Mouse (Mus musculus) liver, embryonic 12.5 days (tissue): Measurements from ENCODE around the gene Zfp281. TPM values are rescaled to one million over a fixed set of nuclear protein-coding genes. Genes with fewer than 3 reads are reported as not detected.

ENCODE experiments used
- ATAC-seq: fragments of 200-750 bp; cut with Nextera tagmentation; 2 replicates; pipeline ENCODE4 v1.8.0; 2017; ENCODE audit warnings: moderate number of reproducible peaks, mild to moderate bottlenecking, moderate library complexity
- H3K27ac ChIP-seq: fragments of 300-500 bp; sonication (generic); 2 replicates; pipeline ENCODE4 v1.5.1; 2016; ENCODE audit warnings: mild to moderate bottlenecking
- H3K27me3 ChIP-seq: fragments of 300-500 bp; sonication (generic); replicated peaks from 2 replicates; pipeline ENCODE4 v1.6.1; 2016; ENCODE audit warnings: mild to moderate bottlenecking, moderate library complexity
- H3K36me3 ChIP-seq: fragments of 300-500 bp; sonication (generic); 2 replicates; pipeline ENCODE4 v1.6.1; 2016; ENCODE audit warnings: mild to moderate bottlenecking, moderate library complexity
- H3K4me1 ChIP-seq: fragments of 300-500 bp; sonication (generic); 2 replicates; pipeline ENCODE4 v1.6.1; 2016
- H3K4me2 ChIP-seq: fragments of 300-500 bp; sonication (generic); 2 replicates; pipeline ENCODE4 v1.6.1; 2016; ENCODE audit warnings: mild to moderate bottlenecking, moderate library complexity
- H3K4me3 ChIP-seq: fragments of 300-500 bp; sonication (generic); 2 replicates; pipeline ENCODE4 v1.5.1; 2016; ENCODE audit warnings: mild to moderate bottlenecking, moderate library complexity
- H3K9ac ChIP-seq: fragments of 300-500 bp; sonication (generic); 2 replicates; pipeline ENCODE4 v1.6.1; 2016; ENCODE audit warnings: mild to moderate bottlenecking, moderate library complexity
- H3K9me3 ChIP-seq: fragments of 300-500 bp; sonication (generic); replicated peaks from 2 replicates; pipeline ENCODE4 v1.6.1; 2016; ENCODE audit warnings: mild to moderate bottlenecking, moderate library complexity
- WGBS: fragments of 180-500 bp; shearing (Covaris S2); methylation state at CpG from one replicate; pipeline ENCODE4 v1.1.7; 2016; ENCODE audit not compliant: insufficient replicate concordance; 5-methylcytosine and 5-hydroxymethylcytosine counted together
- polyA plus RNA-seq: library from polyadenylated mRNA; unstranded; fragments of >200 nt; fragmentation: Nextera tagmentation; extraction: Ambion mirVana; gene quantifications from 2 replicates; pipeline ENCODE4 v1.2.1, GENCODE M21; 2016

Zfp281 gene
- polyA plus RNA-seq, 1 experiment from 2014 or later = 11.9 TPM

GRCm38 (mm10) chr1:136617163-136617788, 7.4 kb upstream of the Zfp281 start:
- H3K27ac ChIP-seq = no peak overlapping the region
- H3K9me3 ChIP-seq = no peaks in the 10 kb centered on the region
- H3K4me1 ChIP-seq = peaks cover 7% of the 10 kb centered on the region; the same call in 1 of the 2 replicates
- no peaks in the 10 kb centered on the region for H3K36me3 ChIP-seq
- ATAC-seq = no peak
- 33% methylated on average over 7 of the region's 7 CpGs for WGBS
- no peaks in the 10 kb centered on the region for H3K27me3 ChIP-seq
- H3K9ac ChIP-seq = no peak overlapping the region
- no peak overlapping the region for H3K4me2 ChIP-seq
- H3K4me3 ChIP-seq = no peak overlapping the region

DNA sequence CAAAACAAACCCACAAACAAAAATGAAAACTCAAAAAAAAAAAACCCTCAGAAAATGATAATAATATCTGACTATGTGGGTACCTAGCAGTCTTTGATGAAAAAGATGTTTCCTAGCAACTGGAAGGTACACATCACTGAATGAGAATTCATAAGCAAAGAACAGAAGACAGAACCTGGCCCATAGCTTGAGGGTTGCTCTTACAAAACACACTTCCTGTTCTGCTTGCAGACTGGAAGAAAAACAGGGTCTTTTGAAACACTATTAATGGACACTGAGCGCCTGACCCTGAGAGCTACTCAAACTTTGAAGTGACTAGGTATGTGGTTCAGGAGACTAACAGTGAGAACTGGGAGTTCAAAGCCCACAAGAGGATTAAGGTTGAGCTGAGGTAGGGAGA, 6.1 kb upstream of the Zfp281 start:
- Histone ChIP-seq H3K9me3 (no peaks in the 10 kb centered on the region), H3K9ac (no peak overlapping the region), H3K36me3 (no peaks in the 10 kb centered on the region), H3K27ac (no peak overlapping the region), H3K27me3 (no peaks in the 10 kb centered on the region), H3K4me3 (no peak overlapping the region), H3K4me1 (peaks cover 7% of the 10 kb centered on the region; the same call in 1 of the 2 replicates), H3K4me2 (no peak overlapping the region)
- ATAC-seq = no peak
- WGBS = 54% methylated on average over 1 of the region's 1 CpGs

GRCm38 (mm10) chr1:136625019-136625895, 556 bp downstream of the Zfp281 start:
- Histone ChIP-seq H3K9me3 (no peaks in the 10 kb centered on the region), H3K4me1 (peaks cover 38% of the 10 kb centered on the region), H3K4me2 (peak overlapping the region; percentile 96), H3K27ac (peak overlapping the region; percentile 81), H3K36me3 (peaks cover 25% of the 10 kb centered on the region), H3K27me3 (no peaks in the 10 kb centered on the region), H3K4me3 (peak overlapping the region; percentile 96), H3K9ac (peak overlapping the region; percentile 93)
- ATAC-seq = peak; percentile 72
- 1% methylated on average over 61 of the region's 92 CpGs for WGBS

DNA sequence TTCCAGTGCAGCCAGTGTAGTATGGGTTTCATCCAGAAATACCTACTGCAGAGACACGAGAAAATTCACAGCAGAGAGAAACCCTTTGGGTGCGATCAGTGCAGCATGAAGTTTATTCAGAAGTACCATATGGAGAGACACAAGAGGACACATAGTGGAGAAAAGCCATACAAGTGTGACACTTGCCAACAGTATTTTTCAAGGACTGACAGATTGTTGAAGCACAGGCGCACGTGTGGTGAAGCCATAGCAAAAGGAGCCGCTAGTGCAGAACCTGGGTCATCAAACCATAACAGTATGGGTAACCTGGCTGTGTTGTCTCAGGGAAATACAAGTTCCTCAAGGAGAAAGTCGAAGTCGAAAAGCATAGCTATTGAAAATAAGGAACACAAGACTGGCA, 1.4 kb downstream of the Zfp281 start:
- no peak for ATAC-seq
- no peaks in the 10 kb centered on the region for H3K27me3 ChIP-seq
- no peaks in the 10 kb centered on the region for H3K9me3 ChIP-seq
- no peak overlapping the region for H3K27ac ChIP-seq
- H3K4me1 ChIP-seq = peaks cover 43% of the 10 kb centered on the region
- peak overlapping the region; percentile 96 for H3K4me2 ChIP-seq
- WGBS = 80% methylated on average over 7 of the region's 7 CpGs
- H3K4me3 ChIP-seq = peak overlapping the region; percentile 96
- peaks cover 25% of the 10 kb centered on the region for H3K36me3 ChIP-seq
- H3K9ac ChIP-seq = peak overlapping the region; percentile 93; the same call in 1 of the 2 replicates

GRCm38 (mm10) chr1:136626756-136627155, 2.1 kb downstream of the Zfp281 start:
- Histone ChIP-seq H3K4me2 (peak overlapping the region; percentile 96), H3K36me3 (peaks cover 25% of the 10 kb centered on the region), H3K9me3 (no peaks in the 10 kb centered on the region), H3K4me3 (no peak overlapping the region), H3K27me3 (no peaks in the 10 kb centered on the region), H3K4me1 (peaks cover 47% of the 10 kb centered on the region), H3K9ac (no peak overlapping the region), H3K27ac (no peak overlapping the region)
- no peak for ATAC-seq
- WGBS = 85% methylated on average over 5 of the region's 5 CpGs

- no peak for ATAC-seq
- H3K9ac ChIP-seq = no peak overlapping the region
- H3K27me3 ChIP-seq = no peaks in the 10 kb centered on the region
- H3K4me1 ChIP-seq = peaks cover 47% of the 10 kb centered on the region
- H3K4me2 ChIP-seq = peak overlapping the region; percentile 96
- 75% methylated on average over 5 of the region's 5 CpGs for WGBS
- no peaks in the 10 kb centered on the region for H3K9me3 ChIP-seq
- H3K27ac ChIP-seq = no peak overlapping the region
- H3K36me3 ChIP-seq = peaks cover 25% of the 10 kb centered on the region
- H3K4me3 ChIP-seq = peak overlapping the region; percentile 13; the same call in 1 of the 2 replicates
Observed at GRCm38 (mm10) chr1:136627591-136627990, 2.9 kb downstream of the Zfp281 start.

- Histone ChIP-seq H3K27ac (no peak overlapping the region), H3K36me3 (peaks cover 4% of the 10 kb centered on the region; the same call in 1 of the 2 replicates), H3K4me3 (no peak overlapping the region), H3K9ac (no peak overlapping the region), H3K4me2 (no peak overlapping the region), H3K9me3 (no peaks in the 10 kb centered on the region), H3K4me1 (peaks cover 28% of the 10 kb centered on the region), H3K27me3 (no peaks in the 10 kb centered on the region)
- WGBS = 69% methylated on average over 3 of the region's 3 CpGs
- no peak for ATAC-seq
Observed at GRCm38 (mm10) chr1:136632891-136633290, 8.2 kb downstream of the Zfp281 start.

DNA sequence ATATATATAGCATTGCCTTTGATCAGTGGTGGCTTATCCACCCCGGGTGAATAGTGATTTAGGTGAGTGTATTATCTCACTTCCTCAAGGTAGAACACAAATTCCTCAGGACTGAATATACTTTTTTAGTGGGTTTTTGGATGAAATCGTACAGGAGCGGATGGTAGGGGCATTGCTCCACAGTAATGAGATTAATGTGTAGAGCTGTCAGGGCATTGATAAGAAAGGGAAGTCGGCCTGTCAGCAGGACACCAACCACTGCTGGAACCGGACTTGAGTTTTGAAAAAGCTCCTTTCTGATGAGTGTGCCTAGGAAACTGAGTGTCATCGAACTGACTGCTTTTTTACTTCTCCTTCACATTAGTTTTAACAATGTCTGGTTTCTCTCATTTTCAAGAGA, 10.9 kb downstream of the Zfp281 start:
- Histone ChIP-seq H3K27ac (no peak overlapping the region), H3K4me2 (no peak overlapping the region), H3K36me3 (no peaks in the 10 kb centered on the region), H3K9ac (no peak overlapping the region), H3K4me1 (peaks cover 28% of the 10 kb centered on the region), H3K9me3 (no peaks in the 10 kb centered on the region), H3K27me3 (no peaks in the 10 kb centered on the region), H3K4me3 (no peak overlapping the region)
- ATAC-seq = no peak
- WGBS = 19% methylated on average over 6 of the region's 6 CpGs

GRCm38 (mm10) chr1:136636946-136637345, 12.2 kb downstream of the Zfp281 start:
- 82% methylated on average over 6 of the region's 6 CpGs for WGBS
- no peak overlapping the region for H3K27ac ChIP-seq
- no peaks in the 10 kb centered on the region for H3K9me3 ChIP-seq
- H3K4me1 ChIP-seq = peaks cover 19% of the 10 kb centered on the region
- no peaks in the 10 kb centered on the region for H3K36me3 ChIP-seq
- H3K27me3 ChIP-seq = no peaks in the 10 kb centered on the region
- no peak for ATAC-seq
- H3K9ac ChIP-seq = no peak overlapping the region
- no peak overlapping the region for H3K4me2 ChIP-seq
- no peak overlapping the region for H3K4me3 ChIP-seq

DNA sequence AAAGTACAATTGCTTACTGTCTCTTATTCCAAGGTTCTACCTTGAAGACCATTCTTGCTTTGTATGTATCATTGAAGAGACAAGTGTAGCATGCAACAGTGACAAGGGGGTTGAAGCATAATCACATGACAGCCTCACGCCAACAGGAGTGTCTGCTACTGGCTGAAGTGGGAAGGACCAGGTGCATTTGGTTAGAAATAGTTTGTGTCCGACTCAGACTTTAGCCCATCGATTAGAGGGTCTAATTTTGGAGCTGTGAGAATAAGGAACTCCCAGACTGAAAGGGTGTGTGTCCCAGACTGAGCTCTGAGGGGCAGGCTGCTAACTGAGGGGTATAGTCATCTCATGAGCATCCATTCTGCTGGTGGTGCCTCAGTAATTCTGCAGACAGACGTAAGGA, 13.0 kb downstream of the Zfp281 start:
- WGBS = 70% methylated on average over 4 of the region's 4 CpGs
- Histone ChIP-seq H3K4me3 (no peak overlapping the region), H3K4me1 (peaks cover 21% of the 10 kb centered on the region)

GRCm38 (mm10) chr1:136638211-136638610, 13.5 kb downstream of the Zfp281 start:
- WGBS = 70% methylated on average over 7 of the region's 7 CpGs
- H3K4me2 ChIP-seq = no peak overlapping the region
- H3K9ac ChIP-seq = no peak overlapping the region
- H3K4me3 ChIP-seq = no peak overlapping the region
- H3K9me3 ChIP-seq = no peaks in the 10 kb centered on the region
- no peak overlapping the region for H3K27ac ChIP-seq
- H3K4me1 ChIP-seq = peaks cover 22% of the 10 kb centered on the region
- ATAC-seq = no peak
- H3K36me3 ChIP-seq = no peaks in the 10 kb centered on the region
- H3K27me3 ChIP-seq = no peaks in the 10 kb centered on the region

More for the DNA sequence above, 13.0 kb downstream of the Zfp281 start:
- Histone ChIP-seq H3K36me3 (no peaks in the 10 kb centered on the region), H3K9ac (no peak overlapping the region), H3K27me3 (no peaks in the 10 kb centered on the region), H3K9me3 (no peaks in the 10 kb centered on the region), H3K27ac (no peak overlapping the region), H3K4me2 (no peak overlapping the region)
- no peak for ATAC-seq

- Histone ChIP-seq H3K27me3 (no peaks in the 10 kb centered on the region), H3K9me3 (no peaks in the 10 kb centered on the region), H3K36me3 (no peaks in the 10 kb centered on the region), H3K4me3 (no peak overlapping the region), H3K4me1 (peaks cover 22% of the 10 kb centered on the region), H3K27ac (no peak overlapping the region), H3K4me2 (no peak overlapping the region), H3K9ac (no peak overlapping the region)
- no peak for ATAC-seq
- 74% methylated on average over 5 of the region's 5 CpGs for WGBS
Observed at GRCm38 (mm10) chr1:136638699-136639098, 14.0 kb downstream of the Zfp281 start.
